Mouse (Mus musculus) gastrocnemius, postnatal 36 days (tissue): ENCODE results near the gene Mtcl1. TPM values are rescaled to one million over a fixed set of nuclear protein-coding genes. Genes with fewer than 3 reads are reported as not detected.

ENCODE experiments used
- DNase-seq, 2 experiments: peaks; one replicate each; pipeline ENCODE4 v3.0.0; 2022
- intact Hi-C: fragments of 180-260 bp; cut with DNase I; formaldehyde crosslinking; loops from one replicate; pipeline ENCODE4 v1.15.1; 2025
- total RNA-seq, 2 experiments: library from RNA; stranded (reverse); gene quantifications; 2 replicates each; pipeline ENCODE4 v1.2.3; 2021

Gene Mtcl1
- total RNA-seq, 2 experiments from 2014 or later, result 4.6 to 6.0 TPM

- DNase-seq, result no peak
- intact Hi-C loops, result no loop called here
Measured at GRCm38 (mm10) chr17:66289894-66290293, 159.7 kb downstream of the Mtcl1 start.

Other genes starting within 250 kb of the Mtcl1 start
- gene Rab12, start 70.0 kb upstream of the Mtcl1 start, total RNA-seq, result 100 to 1,000 TPM; 149 to 179 TPM
- 1 to 10 TPM in 1 of 2 experiments, under 1 TPM in 1; 0.10 to 1.1 TPM for gene Themis3, start 144.9 kb upstream of the Mtcl1 start, total RNA-seq